Mouse (Mus musculus) lung, embryonic 16.5 days (tissue): ENCODE results near the gene Brd4. TPM values are rescaled to one million over a fixed set of nuclear protein-coding genes. Genes with fewer than 3 reads are reported as not detected.
"Not testable (repeated sequence)": the region's sequence is repeated elsewhere in the genome, so short reads cannot be mapped to it uniquely, and the experiment has no call there.

Experiments used
- ATAC-seq: fragments of 200-750 bp; cut with Nextera tagmentation; 2 replicates; pipeline ENCODE4 v1.8.0; 2017; ENCODE audit warnings: low read depth, mild to moderate bottlenecking, moderate library complexity
- H3K27ac ChIP-seq: fragments of 300-500 bp; sonication (generic); 2 replicates; pipeline ENCODE4 v1.5.1; 2014; ENCODE audit warnings: mild to moderate bottlenecking, control low read depth, low read length
- H3K27me3 ChIP-seq: fragments of 300-500 bp; sonication (generic); 2 replicates; pipeline ENCODE4 v1.6.1; 2014; ENCODE audit warnings: low read depth, low read length, mixed read lengths; ENCODE audit not compliant: control insufficient read depth, insufficient read depth
- H3K36me3 ChIP-seq: fragments of 300-500 bp; sonication (generic); 2 replicates; pipeline ENCODE4 v1.6.1; 2014; ENCODE audit warnings: low read length; ENCODE audit not compliant: control insufficient read depth, insufficient read depth
- H3K4me1 ChIP-seq: fragments of 300-500 bp; sonication (generic); replicated peaks from 2 replicates; pipeline ENCODE4 v1.6.1; 2014; ENCODE audit warnings: low read length, mixed read lengths; ENCODE audit not compliant: control insufficient read depth, insufficient read depth
- H3K4me2 ChIP-seq: fragments of 300-500 bp; sonication (generic); 2 replicates; pipeline ENCODE4 v1.6.1; 2014; ENCODE audit warnings: low read depth, low read length, control low read depth
- H3K4me3 ChIP-seq: fragments of 300-500 bp; sonication (generic); 2 replicates; pipeline ENCODE4 v1.5.1; 2014; ENCODE audit warnings: mild to moderate bottlenecking, low read length, control low read depth
- H3K9ac ChIP-seq: fragments of 300-500 bp; sonication (generic); 2 replicates; pipeline ENCODE4 v1.6.1; 2014; ENCODE audit warnings: low read length, control low read depth
- H3K9me3 ChIP-seq: fragments of 300-500 bp; sonication (generic); 2 replicates; pipeline ENCODE4 v1.6.1; 2016; ENCODE audit warnings: low read length; ENCODE audit not compliant: control insufficient read depth
- WGBS: fragments of 180-500 bp; shearing (Covaris S2); extraction: QIAGEN DNeasy Blood & Tissue Kit; methylation state at CpG from one replicate; pipeline ENCODE4 v1.1.7; 2014; 5-methylcytosine and 5-hydroxymethylcytosine counted together
- polyA plus RNA-seq: library from polyadenylated mRNA; unstranded; fragments of >200 nt; fragmentation: Nextera tagmentation; extraction: Ambion mirVana; gene quantifications from 2 replicates; pipeline ENCODE4 v1.2.1, GENCODE M21; 2015

Gene Brd4
- polyA plus RNA-seq, 1 experiment from 2014 or later = 83.2 TPM

GRCm38 (mm10) chr17:32220873-32221272 lies 63.6 kb downstream of the Brd4 start:
- H3K27ac ChIP-seq = no peak overlapping the region
- H3K4me1 ChIP-seq = no peaks in the 10 kb centered on the region
- H3K9ac ChIP-seq = no peak overlapping the region
- H3K9me3 ChIP-seq = no peaks in the 10 kb centered on the region
- peaks cover 55% of the 10 kb centered on the region for H3K36me3 ChIP-seq
- 61% methylated on average over 3 of the region's 3 CpGs for WGBS
- no peak overlapping the region for H3K4me2 ChIP-seq
- H3K4me3 ChIP-seq = no peak overlapping the region
- ATAC-seq = no peak
- no peaks in the 10 kb centered on the region for H3K27me3 ChIP-seq

DNA sequence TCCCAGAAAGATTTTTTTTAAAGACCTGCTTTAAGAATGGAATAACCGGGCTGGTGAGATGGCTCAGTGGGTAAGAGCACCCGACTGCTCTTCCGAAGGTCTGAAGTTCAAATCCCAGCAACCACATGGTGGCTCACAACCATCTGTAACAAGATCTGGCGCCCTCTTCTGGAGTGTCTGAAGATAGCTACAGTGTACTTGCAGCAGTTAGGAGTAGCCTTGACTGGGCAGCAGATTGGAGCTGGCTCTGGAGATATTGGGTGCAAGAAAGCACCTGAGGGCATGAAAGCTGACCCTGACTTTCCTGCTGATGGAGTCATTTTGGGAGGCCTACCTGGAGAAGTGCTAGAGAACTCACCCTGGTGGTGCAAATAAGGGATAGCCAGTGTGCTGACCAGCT lies 68.9 kb downstream of the Brd4 start:
- H3K4me2 ChIP-seq, ATAC-seq, H3K9ac ChIP-seq, H3K27ac ChIP-seq, H3K4me1 ChIP-seq, H3K9me3 ChIP-seq, H3K27me3 ChIP-seq, H3K4me3 ChIP-seq: not testable (repeated sequence)
- WGBS = 70% methylated on average over 4 of the region's 4 CpGs
- peaks cover 52% of the 10 kb centered on the region for H3K36me3 ChIP-seq

DNA sequence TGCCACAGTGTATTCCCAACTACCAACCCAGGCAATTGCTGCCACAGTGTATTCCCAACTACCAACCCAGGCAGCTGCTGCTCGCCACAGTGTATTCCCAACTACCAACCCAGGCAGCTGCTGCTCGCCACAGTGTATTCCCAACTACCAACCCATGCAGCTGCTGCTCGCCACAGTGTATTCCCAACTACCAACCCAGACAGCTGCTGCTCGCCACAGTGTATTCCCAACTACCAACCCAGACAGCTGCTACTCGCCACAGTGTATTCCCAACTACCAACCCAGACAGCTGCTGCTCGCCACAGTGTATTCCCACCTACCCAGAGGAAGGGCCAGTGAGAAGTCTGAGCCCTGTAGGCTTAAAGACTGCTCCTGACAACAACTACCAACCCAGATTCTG lies 73.0 kb downstream of the Brd4 start:
- not testable (repeated sequence) for H3K27ac ChIP-seq, H3K9me3 ChIP-seq, H3K27me3 ChIP-seq, H3K4me3 ChIP-seq, H3K4me2 ChIP-seq, H3K9ac ChIP-seq, ATAC-seq, H3K4me1 ChIP-seq
- H3K36me3 ChIP-seq = peaks cover 49% of the 10 kb centered on the region
- WGBS = 86% methylated on average over 6 of the region's 6 CpGs

- no peak overlapping the region for H3K9ac ChIP-seq
- H3K4me1 ChIP-seq = 0 out of 2 replicates have a peak, but pooled peaks cover 6% of the 10 kb centered on the region
- peak; percentile 66 for ATAC-seq
- no peak overlapping the region for H3K4me3 ChIP-seq
- H3K27me3 ChIP-seq = no peaks in the 10 kb centered on the region
- no peak overlapping the region for H3K4me2 ChIP-seq
- peaks cover 55% of the 10 kb centered on the region for H3K36me3 ChIP-seq
- 38% methylated on average over 3 of the region's 3 CpGs for WGBS
- no peaks in the 10 kb centered on the region for H3K9me3 ChIP-seq
- peak overlapping the region; percentile 67 for H3K27ac ChIP-seq
These were observed 74.8 kb downstream of the Brd4 start for GRCm38 (mm10) chr17:32209752-32210151.

GRCm38 (mm10) chr17:32209144-32209543 lies 75.4 kb downstream of the Brd4 start:
- Histone ChIP-seq H3K4me2 (no peak overlapping the region), H3K27me3 (no peaks in the 10 kb centered on the region), H3K27ac (peak overlapping the region; percentile 67), H3K9ac (no peak overlapping the region), H3K36me3 (peaks cover 52% of the 10 kb centered on the region), H3K4me3 (no peak overlapping the region), H3K9me3 (no peaks in the 10 kb centered on the region), H3K4me1 (0 out of 2 replicates have a peak, but pooled peaks cover 6% of the 10 kb centered on the region)
- peak; percentile 75 for ATAC-seq
- WGBS = 37% methylated on average over 6 of the region's 6 CpGs

GRCm38 (mm10) chr17:32207586-32208245 lies 76.8 kb downstream of the Brd4 start:
- Histone ChIP-seq H3K36me3 (peaks cover 47% of the 10 kb centered on the region), H3K4me1 (0 out of 2 replicates have a peak, but pooled peaks cover 6% of the 10 kb centered on the region), H3K27me3 (no peaks in the 10 kb centered on the region), H3K4me2 (no peak overlapping the region), H3K4me3 (no peak overlapping the region), H3K27ac (peak overlapping the region; percentile 77), H3K9me3 (no peaks in the 10 kb centered on the region), H3K9ac (0 out of 2 replicates have a peak overlapping the region, but pooled peaks have one; percentile 8)
- ATAC-seq = peak; percentile 74
- 59% methylated on average over 5 of the region's 5 CpGs for WGBS

DNA sequence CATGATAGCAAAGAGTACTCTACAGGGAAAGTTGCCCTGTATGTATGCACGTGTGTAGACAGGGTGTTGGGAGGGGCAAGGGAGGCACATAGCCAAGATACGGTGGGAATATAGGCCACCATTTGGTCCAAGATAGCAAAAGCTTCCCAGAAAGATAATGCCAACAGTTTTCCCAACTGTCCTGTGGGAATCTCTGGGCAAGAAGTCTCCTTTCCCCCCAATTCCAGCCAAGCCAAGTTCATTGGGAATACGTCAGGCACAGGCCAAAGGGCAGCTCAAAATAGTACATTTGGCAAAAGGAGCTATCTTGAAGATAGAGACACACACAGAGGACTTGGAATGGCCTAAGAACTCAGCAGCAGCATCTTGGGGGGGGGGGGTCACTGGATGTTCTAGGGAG lies 79.2 kb downstream of the Brd4 start:
- Histone ChIP-seq H3K4me3 (no peak overlapping the region), H3K9me3 (no peaks in the 10 kb centered on the region), H3K36me3 (peaks cover 46% of the 10 kb centered on the region), H3K4me2 (no peak overlapping the region), H3K9ac (no peak overlapping the region), H3K4me1 (0 out of 2 replicates have a peak, but pooled peaks cover 6% of the 10 kb centered on the region), H3K27me3 (no peaks in the 10 kb centered on the region), H3K27ac (no peak overlapping the region)
- WGBS = 70% methylated on average over 3 of the region's 3 CpGs
- no peak for ATAC-seq

DNA sequence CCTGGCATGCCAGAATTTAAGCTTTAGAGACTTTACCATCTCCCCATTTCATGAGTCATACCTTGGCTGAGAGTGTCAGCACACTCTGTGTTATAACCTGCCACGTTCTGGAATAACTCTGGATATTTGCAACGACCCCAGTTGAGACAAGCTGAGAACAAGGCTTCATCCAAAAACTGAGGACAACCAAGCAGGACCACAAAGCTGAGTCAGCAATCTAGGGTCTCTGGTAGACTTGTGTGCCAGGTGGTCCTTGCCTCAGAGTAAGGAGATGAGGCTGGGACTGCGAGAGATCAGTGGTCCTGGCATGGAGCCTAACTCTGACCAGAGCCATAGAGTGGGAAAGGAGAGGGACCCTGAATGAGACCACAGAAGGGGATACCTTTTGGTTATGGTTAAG lies 81.5 kb downstream of the Brd4 start:
- H3K36me3 ChIP-seq = peaks cover 61% of the 10 kb centered on the region
- no peak overlapping the region for H3K9ac ChIP-seq
- H3K27me3 ChIP-seq = no peaks in the 10 kb centered on the region
- H3K4me3 ChIP-seq = no peak overlapping the region
- no peak for ATAC-seq
- no peak overlapping the region for H3K4me2 ChIP-seq
- H3K9me3 ChIP-seq = no peaks in the 10 kb centered on the region
- 85% methylated on average over 3 of the region's 3 CpGs for WGBS
- H3K27ac ChIP-seq = no peak overlapping the region
- H3K4me1 ChIP-seq = 0 out of 2 replicates have a peak, but pooled peaks cover 3% of the 10 kb centered on the region

GRCm38 (mm10) chr17:32201086-32201485 lies 83.4 kb downstream of the Brd4 start:
- no peaks in the 10 kb centered on the region for H3K9me3 ChIP-seq
- 76% methylated on average over 5 of the region's 5 CpGs for WGBS

More at GRCm38 (mm10) chr17:32201086-32201485, 83.4 kb downstream of the Brd4 start:
- no peak overlapping the region for H3K9ac ChIP-seq
- no peak overlapping the region for H3K27ac ChIP-seq
- peaks cover 63% of the 10 kb centered on the region for H3K36me3 ChIP-seq
- H3K4me2 ChIP-seq = no peak overlapping the region
- H3K27me3 ChIP-seq = no peaks in the 10 kb centered on the region
- H3K4me1 ChIP-seq = no peaks in the 10 kb centered on the region
- ATAC-seq = peak; percentile 23; the same call in 1 of the 2 replicates
- H3K4me3 ChIP-seq = no peak overlapping the region
